Mouse (Mus musculus) skeletal muscle tissue, postnatal 0 days (tissue): ENCODE data around the gene Auh. TPM values are rescaled to one million over a fixed set of nuclear protein-coding genes. Genes with fewer than 3 reads are reported as not detected.

Experiments used
- polyA plus RNA-seq: library from polyadenylated mRNA; unstranded; fragments of >200 nt; fragmentation: Nextera tagmentation; extraction: Ambion mirVana; gene quantifications from 2 replicates; pipeline ENCODE4 v1.2.1, GENCODE M21; 2015

Auh gene
- 72.4 and 74.4 TPM in 2 replicates for polyA plus RNA-seq

GRCm38 (mm10) chr13:52929209-52930171 lies at the start of gene Auh:
Gene Auh (minus strand): TSS chr13:52929681.

Other genes starting within 250 kb of the Auh start
- 23.1 and 28.6 TPM in 2 replicates for gene Nfil3, start 51.4 kb upstream of the Auh start, polyA plus RNA-seq